Mouse (Mus musculus) olfactory bulb, adult 2 months (tissue): ENCODE data around the gene Cpeb2.

Source experiments
- CTCF ChIP-seq: fragments of 200-500 bp; IDR thresholded peaks from 2 replicates; pipeline ENCODE4 v1.5.1; 2012; ENCODE audit warnings: low read depth, mild to moderate bottlenecking, low read length, moderate library complexity; ENCODE audit not compliant: insufficient read depth
- POLR2A ChIP-seq: fragments of 200-500 bp; IDR thresholded peaks from 2 replicates; pipeline ENCODE4 v1.6.1; 2012; ENCODE audit warnings: mild to moderate bottlenecking, low read depth, low read length, moderate library complexity; ENCODE audit not compliant: insufficient read depth

GRCm38 (mm10) chr5:43223359-43223758 lies 9.6 kb upstream of the Cpeb2 start:
- TF ChIP-seq CTCF (no peak), POLR2A (no peak)
